Mouse (Mus musculus): ENCODE data around the gene Gng12. TPM values are rescaled to one million over a fixed set of nuclear protein-coding genes. Genes with fewer than 3 reads are reported as not detected.

Gene Gng12
- total RNA-seq, 2 experiments from 2014 or later = 52.5 to 63.1 TPM

GRCm38 (mm10) chr6:66915592-66915991 is 19.4 kb downstream of the Gng12 start:
- no peak for DNase-seq (ENCODE audit: low spot score in 2 of 2)

- no peak for DNase-seq (ENCODE audit: low spot score in 2 of 2)
Observed at GRCm38 (mm10) chr6:66917032-66917431, 20.8 kb downstream of the Gng12 start.

GRCm38 (mm10) chr6:66920786-66921185 is 24.6 kb downstream of the Gng12 start:
- DNase-seq (ENCODE audit: low spot score in 2 of 2) = no peak

GRCm38 (mm10) chr6:66921755-66922154 is 25.6 kb downstream of the Gng12 start:
- no peak for DNase-seq (ENCODE audit: low spot score in 2 of 2)

- no peak for DNase-seq (ENCODE audit: low spot score in 2 of 2)
Observed at GRCm38 (mm10) chr6:66922501-66922900, 26.3 kb downstream of the Gng12 start.

GRCm38 (mm10) chr6:66923851-66924250 is 27.7 kb downstream of the Gng12 start:
- no peak for DNase-seq (ENCODE audit: low spot score in 2 of 2)

GRCm38 (mm10) chr6:66924315-66924965 is 28.2 kb downstream of the Gng12 start:
- DNase-seq (ENCODE audit: low spot score in 2 of 2) = no peak

- no peak for DNase-seq (ENCODE audit: low spot score in 2 of 2)
Observed at GRCm38 (mm10) chr6:66926269-66926668, 30.1 kb downstream of the Gng12 start.

- no peak for DNase-seq (ENCODE audit: low spot score in 2 of 2)
Observed at GRCm38 (mm10) chr6:66928972-66929645, 32.9 kb downstream of the Gng12 start.

- DNase-seq (ENCODE audit: low spot score in 2 of 2) = no peak
Observed at GRCm38 (mm10) chr6:66929694-66930093, 33.5 kb downstream of the Gng12 start.

GRCm38 (mm10) chr6:66932206-66932819 is 36.1 kb downstream of the Gng12 start:
- no peak for DNase-seq (ENCODE audit: low spot score in 2 of 2)

- no peak for DNase-seq (ENCODE audit: low spot score in 2 of 2)
Observed at GRCm38 (mm10) chr6:66940656-66941235, 44.5 kb downstream of the Gng12 start.

GRCm38 (mm10) chr6:66941792-66942191 is 45.6 kb downstream of the Gng12 start:
- DNase-seq (ENCODE audit: low spot score in 2 of 2) = no peak

- DNase-seq (ENCODE audit: low spot score in 2 of 2) = no peak
Observed at GRCm38 (mm10) chr6:66942826-66943225, 46.6 kb downstream of the Gng12 start.

- no peak for DNase-seq (ENCODE audit: low spot score in 2 of 2)
Observed at GRCm38 (mm10) chr6:66943367-66944189, 47.4 kb downstream of the Gng12 start.

GRCm38 (mm10) chr6:66944190-66945003 is 48.2 kb downstream of the Gng12 start:
- no peak for DNase-seq (ENCODE audit: low spot score in 2 of 2)

GRCm38 (mm10) chr6:66945004-66945356 is 48.8 kb downstream of the Gng12 start:
- DNase-seq (ENCODE audit: low spot score in 2 of 2) = no peak

GRCm38 (mm10) chr6:66948111-66948510 is 51.9 kb downstream of the Gng12 start:
- no peak for DNase-seq (ENCODE audit: low spot score in 2 of 2)

GRCm38 (mm10) chr6:66948848-66949247 is 52.7 kb downstream of the Gng12 start:
- no peak for DNase-seq (ENCODE audit: low spot score in 2 of 2)

GRCm38 (mm10) chr6:66951726-66952418 is 55.7 kb downstream of the Gng12 start:
- DNase-seq (ENCODE audit: low spot score in 2 of 2) = no peak
